Mouse (Mus musculus): Measurements from ENCODE around the gene Msh2. TPM values are rescaled to one million over a fixed set of nuclear protein-coding genes. Genes with fewer than 3 reads are reported as not detected.

Gene Msh2
- polyA plus RNA-seq (2015; fragmentation: Nextera tagmentation; extraction: Ambion mirVana), result 39.4 and 45.7 TPM in 2 replicates

- ATAC-seq (replicated peaks; ENCODE audit: extremely low read depth, insufficient read depth, low FRiP score), result peak; percentile 100
- H3K9ac ChIP-seq (ENCODE audit: low read length), result peak within 1 kb of the TSS; percentile 84
- under 1% methylated on average over 44 of the region's 44 CpGs for WGBS
- peak within 1 kb of the TSS; percentile 87 for H3K4me2 ChIP-seq (ENCODE audit: low read depth, low read length)
- H3K27ac ChIP-seq (ENCODE audit: low read length), result peak within 1 kb of the TSS; percentile 73
- peak within 1 kb of the TSS; percentile 79 for H3K4me3 ChIP-seq (ENCODE audit: low read length)
- H3K9me3 ChIP-seq (replicated peaks; ENCODE audit: control insufficient read depth, low read length), result no peaks in the 10 kb centered on the region
- no peaks in the 10 kb centered on the region for H3K36me3 ChIP-seq (ENCODE audit: control insufficient read depth, insufficient read depth)
- peaks cover 14% of the 10 kb centered on the region for H3K4me1 ChIP-seq (ENCODE audit: control insufficient read depth, insufficient read depth, low read length)
- no peaks in the 10 kb centered on the region for H3K27me3 ChIP-seq (ENCODE audit: control insufficient read depth, insufficient read depth, low read length)
These were observed at the start of gene Msh2 for GRCm38 (mm10) chr17:87671890-87672660. TSS of gene Msh2 (plus strand) at chr17:87672330.

GRCm38 (mm10) chr17:87625510-87626086, 46.5 kb upstream of the Msh2 start:
- Histone ChIP-seq H3K36me3 (ENCODE audit: control insufficient read depth, insufficient read depth) (no peaks in the 10 kb centered on the region), H3K27me3 (ENCODE audit: control insufficient read depth, insufficient read depth, low read length) (no peaks in the 10 kb centered on the region), H3K4me3 (ENCODE audit: low read length) (no peak overlapping the region), H3K9ac (ENCODE audit: low read length) (no peak overlapping the region), H3K4me1 (ENCODE audit: control insufficient read depth, insufficient read depth, low read length) (no peaks in the 10 kb centered on the region), H3K4me2 (ENCODE audit: low read depth, low read length) (no peak overlapping the region), H3K9me3 (replicated peaks; ENCODE audit: control insufficient read depth, low read length) (no peaks in the 10 kb centered on the region), H3K27ac (ENCODE audit: low read length) (no peak overlapping the region)
- no peak for ATAC-seq (replicated peaks; ENCODE audit: extremely low read depth, insufficient read depth, low FRiP score)
- WGBS, result 62% methylated on average over 3 of the region's 3 CpGs

GRCm38 (mm10) chr17:87628144-87628543, 44.0 kb upstream of the Msh2 start:
- WGBS, result 85% methylated on average over 5 of the region's 5 CpGs

DNA sequence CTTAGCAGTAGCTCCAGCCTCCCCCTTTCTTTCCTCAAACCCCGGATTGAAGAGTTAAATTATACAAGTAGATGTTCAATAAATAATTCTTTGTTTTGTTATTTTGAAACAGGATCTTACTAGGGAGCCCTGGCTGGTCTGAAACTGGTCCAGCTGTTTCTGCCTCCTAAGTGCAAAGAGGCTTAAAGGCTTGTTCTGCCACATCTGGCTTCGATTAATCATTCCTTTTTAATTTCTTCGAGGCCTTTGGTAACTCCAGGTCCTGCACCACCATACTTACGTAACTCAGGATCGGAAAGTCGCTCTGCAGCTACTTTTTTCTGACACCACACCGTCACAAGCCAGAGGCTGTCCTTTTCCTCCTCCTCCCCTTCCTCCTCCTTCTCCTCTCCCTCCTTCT, 43.4 kb upstream of the Msh2 start:
- Histone ChIP-seq H3K27ac (ENCODE audit: low read length) (no peak overlapping the region), H3K4me3 (ENCODE audit: low read length) (no peak overlapping the region), H3K9me3 (replicated peaks; ENCODE audit: control insufficient read depth, low read length) (no peaks in the 10 kb centered on the region), H3K36me3 (ENCODE audit: control insufficient read depth, insufficient read depth) (no peaks in the 10 kb centered on the region), H3K4me1 (ENCODE audit: control insufficient read depth, insufficient read depth, low read length) (no peaks in the 10 kb centered on the region), H3K9ac (ENCODE audit: low read length) (no peak overlapping the region), H3K27me3 (ENCODE audit: control insufficient read depth, insufficient read depth, low read length) (no peaks in the 10 kb centered on the region), H3K4me2 (ENCODE audit: low read depth, low read length) (no peak overlapping the region)
- no peak for ATAC-seq (replicated peaks; ENCODE audit: extremely low read depth, insufficient read depth, low FRiP score)
- WGBS, result 65% methylated on average over 7 of the region's 7 CpGs

More at GRCm38 (mm10) chr17:87628144-87628543, 44.0 kb upstream of the Msh2 start:
- no peaks in the 10 kb centered on the region for H3K4me1 ChIP-seq (ENCODE audit: control insufficient read depth, insufficient read depth, low read length)
- no peaks in the 10 kb centered on the region for H3K27me3 ChIP-seq (ENCODE audit: control insufficient read depth, insufficient read depth, low read length)
- no peak overlapping the region for H3K4me2 ChIP-seq (ENCODE audit: low read depth, low read length)
- H3K36me3 ChIP-seq (ENCODE audit: control insufficient read depth, insufficient read depth), result no peaks in the 10 kb centered on the region
- H3K9ac ChIP-seq (ENCODE audit: low read length), result no peak overlapping the region
- no peaks in the 10 kb centered on the region for H3K9me3 ChIP-seq (replicated peaks; ENCODE audit: control insufficient read depth, low read length)
- no peak overlapping the region for H3K27ac ChIP-seq (ENCODE audit: low read length)
- ATAC-seq (replicated peaks; ENCODE audit: extremely low read depth, insufficient read depth, low FRiP score), result no peak
- H3K4me3 ChIP-seq (ENCODE audit: low read length), result no peak overlapping the region

DNA sequence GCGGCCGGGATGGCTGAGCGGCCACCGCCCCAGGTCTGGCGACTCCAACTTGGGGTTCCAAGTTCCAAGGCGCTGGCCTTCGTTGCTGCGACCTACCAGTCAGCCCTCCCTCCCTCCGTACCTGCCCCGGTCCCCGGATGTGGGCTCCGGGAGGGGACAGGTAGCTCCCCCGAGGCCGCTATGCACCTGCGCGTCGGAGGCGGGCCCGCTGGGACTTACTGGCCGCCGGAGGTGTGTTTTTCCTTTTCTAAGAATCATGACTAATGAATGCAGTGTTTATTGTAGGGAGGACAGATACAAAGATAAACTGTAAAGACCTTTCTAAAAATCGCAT, 35.1 kb upstream of the Msh2 start:
- Histone ChIP-seq H3K27me3 (ENCODE audit: control insufficient read depth, insufficient read depth, low read length) (peaks cover 36% of the 10 kb centered on the region), H3K9me3 (replicated peaks; ENCODE audit: control insufficient read depth, low read length) (no peaks in the 10 kb centered on the region), H3K36me3 (ENCODE audit: control insufficient read depth, insufficient read depth) (no peaks in the 10 kb centered on the region), H3K9ac (ENCODE audit: low read length) (no peak overlapping the region; the same call in 1 of the 2 replicates), H3K4me3 (ENCODE audit: low read length) (peak overlapping the region; percentile 69), H3K27ac (ENCODE audit: low read length) (no peak overlapping the region), H3K4me2 (ENCODE audit: low read depth, low read length) (peak overlapping the region; percentile 95), H3K4me1 (ENCODE audit: control insufficient read depth, insufficient read depth, low read length) (peaks cover 8% of the 10 kb centered on the region)
- ATAC-seq (replicated peaks; ENCODE audit: extremely low read depth, insufficient read depth, low FRiP score), result no peak; the same call in 1 of the 2 replicates
- WGBS, result 8% methylated on average over 22 of the region's 22 CpGs

DNA sequence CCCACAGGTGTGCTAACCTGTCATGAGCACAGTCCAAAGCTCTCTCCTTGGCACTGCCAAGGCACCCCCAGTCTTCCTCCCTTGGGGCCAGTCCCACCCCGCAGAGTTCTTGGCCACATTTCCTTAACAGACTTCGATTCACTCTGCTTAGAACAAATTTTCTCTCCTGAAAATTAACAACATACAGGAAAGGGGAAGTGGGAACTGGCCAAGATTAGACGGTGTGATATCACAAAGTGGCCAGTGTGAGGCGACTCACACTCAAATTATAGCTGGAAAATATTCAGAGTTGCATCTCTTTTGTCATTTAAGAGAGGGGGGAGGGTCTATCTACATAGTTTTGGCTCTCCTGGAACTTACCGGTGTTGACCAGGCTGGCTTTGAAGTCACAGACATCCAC, 32.9 kb upstream of the Msh2 start:
- peaks cover 8% of the 10 kb centered on the region for H3K4me1 ChIP-seq (ENCODE audit: control insufficient read depth, insufficient read depth, low read length)
- no peak for ATAC-seq (replicated peaks; ENCODE audit: extremely low read depth, insufficient read depth, low FRiP score)
- peaks cover 34% of the 10 kb centered on the region for H3K27me3 ChIP-seq (ENCODE audit: control insufficient read depth, insufficient read depth, low read length)
- no peak overlapping the region for H3K4me2 ChIP-seq (ENCODE audit: low read depth, low read length)
- 63% methylated on average over 5 of the region's 5 CpGs for WGBS
- no peaks in the 10 kb centered on the region for H3K36me3 ChIP-seq (ENCODE audit: control insufficient read depth, insufficient read depth)
- no peak overlapping the region for H3K4me3 ChIP-seq (ENCODE audit: low read length)
- no peak overlapping the region for H3K27ac ChIP-seq (ENCODE audit: low read length)
- H3K9ac ChIP-seq (ENCODE audit: low read length), result no peak overlapping the region
- H3K9me3 ChIP-seq (replicated peaks; ENCODE audit: control insufficient read depth, low read length), result no peaks in the 10 kb centered on the region

- no peaks in the 10 kb centered on the region for H3K9me3 ChIP-seq (replicated peaks; ENCODE audit: control insufficient read depth, low read length)
- H3K27me3 ChIP-seq (ENCODE audit: control insufficient read depth, insufficient read depth, low read length), result peaks cover 24% of the 10 kb centered on the region
- H3K4me2 ChIP-seq (ENCODE audit: low read depth, low read length), result no peak overlapping the region
- 81% methylated on average over 27 of the region's 27 CpGs for WGBS
- ATAC-seq (replicated peaks; ENCODE audit: extremely low read depth, insufficient read depth, low FRiP score), result no peak
- H3K4me3 ChIP-seq (ENCODE audit: low read length), result no peak overlapping the region
- no peak overlapping the region for H3K9ac ChIP-seq (ENCODE audit: low read length)
- peaks cover 8% of the 10 kb centered on the region for H3K4me1 ChIP-seq (ENCODE audit: control insufficient read depth, insufficient read depth, low read length)
- no peak overlapping the region for H3K27ac ChIP-seq (ENCODE audit: low read length)
- H3K36me3 ChIP-seq (ENCODE audit: control insufficient read depth, insufficient read depth), result no peaks in the 10 kb centered on the region
These were observed 31.9 kb upstream of the Msh2 start for GRCm38 (mm10) chr17:87640272-87640671.

- Histone ChIP-seq H3K27me3 (ENCODE audit: control insufficient read depth, insufficient read depth, low read length) (peaks cover 17% of the 10 kb centered on the region), H3K27ac (ENCODE audit: low read length) (no peak overlapping the region), H3K9me3 (replicated peaks; ENCODE audit: control insufficient read depth, low read length) (no peaks in the 10 kb centered on the region), H3K4me2 (ENCODE audit: low read depth, low read length) (no peak overlapping the region), H3K9ac (ENCODE audit: low read length) (no peak overlapping the region), H3K4me1 (ENCODE audit: control insufficient read depth, insufficient read depth, low read length) (peaks cover 3% of the 10 kb centered on the region), H3K4me3 (ENCODE audit: low read length) (no peak overlapping the region), H3K36me3 (ENCODE audit: control insufficient read depth, insufficient read depth) (no peaks in the 10 kb centered on the region)
- no peak for ATAC-seq (replicated peaks; ENCODE audit: extremely low read depth, insufficient read depth, low FRiP score)
- 86% methylated on average over 12 of the region's 12 CpGs for WGBS
These were observed 31.1 kb upstream of the Msh2 start for GRCm38 (mm10) chr17:87641006-87641405.

DNA sequence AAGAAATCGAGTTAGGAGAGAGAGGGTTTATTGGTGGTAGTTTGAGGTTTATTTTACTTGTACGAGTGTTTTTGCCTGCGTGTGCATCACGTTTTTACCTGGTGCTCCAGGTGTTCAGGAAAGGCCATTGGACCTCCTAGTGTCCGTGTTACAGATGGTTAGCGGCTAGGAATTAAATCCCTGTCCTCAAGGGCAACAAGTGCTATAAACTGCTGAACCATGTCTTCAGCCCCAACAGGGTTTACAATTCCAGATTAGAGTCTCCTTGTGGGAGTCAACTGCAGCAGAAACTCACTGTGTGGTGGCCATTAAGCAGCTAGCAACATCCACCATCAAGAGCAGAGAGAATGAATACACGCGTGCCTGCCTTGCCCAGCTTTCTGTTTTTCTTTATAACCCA, 29.4 kb upstream of the Msh2 start:
- 80% methylated on average over 8 of the region's 8 CpGs for WGBS
- no peak overlapping the region for H3K27ac ChIP-seq (ENCODE audit: low read length)
- no peak overlapping the region for H3K4me3 ChIP-seq (ENCODE audit: low read length)

More for the DNA sequence above, 29.4 kb upstream of the Msh2 start:
- Histone ChIP-seq H3K4me2 (ENCODE audit: low read depth, low read length) (no peak overlapping the region), H3K36me3 (ENCODE audit: control insufficient read depth, insufficient read depth) (no peaks in the 10 kb centered on the region), H3K4me1 (ENCODE audit: control insufficient read depth, insufficient read depth, low read length) (no peaks in the 10 kb centered on the region), H3K9ac (ENCODE audit: low read length) (no peak overlapping the region), H3K9me3 (replicated peaks; ENCODE audit: control insufficient read depth, low read length) (no peaks in the 10 kb centered on the region), H3K27me3 (ENCODE audit: control insufficient read depth, insufficient read depth, low read length) (peaks cover 7% of the 10 kb centered on the region)
- ATAC-seq (replicated peaks; ENCODE audit: extremely low read depth, insufficient read depth, low FRiP score), result no peak

All from heart, embryonic 16.5 days (tissue).